ENCODE assay signal across 12 mouse cellular contexts in the genomic region with DNA sequence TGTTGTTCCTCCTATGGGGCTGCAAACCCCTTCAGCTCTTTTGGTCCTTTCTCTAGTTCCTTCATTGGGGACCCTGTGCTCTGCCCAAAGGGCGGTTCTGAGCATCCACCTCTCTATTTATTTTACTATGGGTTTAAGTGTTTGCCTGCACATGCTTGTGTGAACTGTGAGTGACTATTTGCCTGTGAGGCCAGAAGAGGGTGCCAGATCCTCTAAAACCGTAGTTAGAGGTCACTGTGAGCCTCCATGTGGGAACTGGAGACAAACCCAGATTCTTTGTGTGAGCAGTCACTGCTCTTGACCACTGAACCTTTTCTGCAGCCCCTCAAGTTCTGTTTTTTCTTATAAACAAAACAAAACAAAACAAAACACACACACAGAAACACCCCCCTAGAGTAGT. TPM values are rescaled to one million over a fixed set of nuclear protein-coding genes. Genes with fewer than 3 reads are reported as not detected.
DNase-seq lines count a peak whose midpoint lies in the region; ATAC-seq and TF ChIP-seq lines count a peak whose summit lies in the region.
"Had no signal": no experiment of that assay in that cellular context is flagged by ENCODE, and none has a peak within 500 bp of the region (broad histone marks: within the 10 kb centered on the region; RNA-seq: fewer than 3 reads in every experiment).

No protein-coding gene starts in this region.

- H3K9me3 ChIP-seq in kidney, postnatal 0 days (replicated peaks; ENCODE audit: low read length): no peaks in the 10 kb centered on the region
- no peaks in the 10 kb centered on the region for H3K9me3 ChIP-seq in kidney, embryonic 15.5 days (replicated peaks)
- no peaks in the 10 kb centered on the region for H3K9me3 ChIP-seq in ES-Bruce4 (replicated peaks; ENCODE audit: control insufficient read depth, insufficient read depth, low read length, poor library complexity, severe bottlenecking)
- H3K9me3 ChIP-seq: hindbrain, embryonic 15.5 days; liver, embryonic 15.5 days had no signal

- TF ChIP-seq EP300 in ES-Bruce4 (IDR thresholded peaks at IDR 0.05; ENCODE audit: insufficient read depth, low read depth, low read length): no peak

- H3K27me3 ChIP-seq in kidney, postnatal 0 days (ENCODE audit: insufficient read depth, low read length): no peaks in the 10 kb centered on the region
- H3K27me3 ChIP-seq in kidney, embryonic 15.5 days: no peaks in the 10 kb centered on the region
- H3K27me3 ChIP-seq in ES-Bruce4 (ENCODE audit: control insufficient read depth, insufficient read depth, low read length, poor library complexity, severe bottlenecking): no peaks in the 10 kb centered on the region
- H3K27me3 ChIP-seq: hindbrain, embryonic 15.5 days; liver, embryonic 15.5 days had no signal

- TF ChIP-seq CTCF in kidney, postnatal 0 days (IDR thresholded peaks at IDR 0.05; ENCODE audit: low read depth): peak; percentile 59
- TF ChIP-seq CTCF in ES-Bruce4 (IDR thresholded peaks at IDR 0.05; ENCODE audit: low read depth, low read length): peak; percentile 9

- H3K4me1 ChIP-seq in kidney, postnatal 0 days (replicated peaks; ENCODE audit: insufficient read depth, low read length): no peaks in the 10 kb centered on the region
- H3K4me1 ChIP-seq in kidney, embryonic 15.5 days: no peaks in the 10 kb centered on the region
- H3K4me1 ChIP-seq in ES-Bruce4 (ENCODE audit: control insufficient read depth, insufficient read depth, low read length): no peaks in the 10 kb centered on the region
- H3K4me1 ChIP-seq: hindbrain, embryonic 15.5 days; liver, embryonic 15.5 days had no signal

- H3K4me3 ChIP-seq in kidney, postnatal 0 days (replicated peaks; ENCODE audit: low read depth, low read length): no peak overlapping the region
- no peak overlapping the region for H3K4me3 ChIP-seq in kidney, embryonic 15.5 days (replicated peaks)
- no peak overlapping the region for H3K4me3 ChIP-seq in ES-Bruce4 (ENCODE audit: low read depth, low read length)
- H3K4me3 ChIP-seq: erythroblast, embryonic 14.5 days; hindbrain, embryonic 15.5 days; liver, embryonic 15.5 days had no signal

- TF ChIP-seq POLR2A in ES-Bruce4 (IDR thresholded peaks at IDR 0.05; ENCODE audit: insufficient read depth, low read length): no peak

- H3K4me2 ChIP-seq in kidney, postnatal 0 days (ENCODE audit: low read length): no peak overlapping the region
- H3K4me2 ChIP-seq in kidney, embryonic 15.5 days: no peak overlapping the region
- H3K4me2 ChIP-seq: hindbrain, embryonic 15.5 days; liver, embryonic 15.5 days; midbrain, embryonic 11.5 days had no signal

- ATAC-seq in kidney, postnatal 0 days (replicated peaks; ENCODE audit: low FRiP score, low read depth): no peak
- ATAC-seq in kidney, embryonic 15.5 days (replicated peaks; ENCODE audit: low FRiP score): no peak
- 0 out of 2 replicates have a peak, but pooled peaks have one; percentile 58 for ATAC-seq in common myeloid progenitor, adult 5-6 weeks (replicated peaks; ENCODE audit: low read depth, poor library complexity, severe bottlenecking)
- no peak for ATAC-seq in erythroblast, adult 5-6 weeks (replicated peaks; ENCODE audit: low FRiP score, poor library complexity, severe bottlenecking)

- 45% methylated on average over 2 of the region's 2 CpGs for WGBS in kidney, postnatal 0 days
- WGBS in kidney, embryonic 15.5 days: 61% methylated on average over 2 of the region's 2 CpGs

- H3K36me3 ChIP-seq in kidney, postnatal 0 days (ENCODE audit: insufficient read depth, low read length): no peaks in the 10 kb centered on the region
- no peaks in the 10 kb centered on the region for H3K36me3 ChIP-seq in kidney, embryonic 15.5 days
- H3K36me3 ChIP-seq in ES-Bruce4 (ENCODE audit: control insufficient read depth, insufficient read depth, low read length, poor library complexity, severe bottlenecking): no peaks in the 10 kb centered on the region
- H3K36me3 ChIP-seq: hindbrain, embryonic 15.5 days; liver, embryonic 15.5 days had no signal

- no peak overlapping the region for H3K9ac ChIP-seq in kidney, postnatal 0 days (ENCODE audit: low read depth, low read length)
- no peak overlapping the region for H3K9ac ChIP-seq in kidney, embryonic 15.5 days
- H3K9ac ChIP-seq in ES-Bruce4 (ENCODE audit: low read depth, poor library complexity, severe bottlenecking): no peak overlapping the region
- H3K9ac ChIP-seq: hindbrain, embryonic 15.5 days; liver, embryonic 15.5 days had no signal

- DNase-seq in kidney, postnatal 0 days (ENCODE audit: low spot score): peak; percentile 45
- DNase-seq in 416B (ENCODE audit: low read depth): peak; percentile 50
- no peak for DNase-seq in MN1 (ENCODE audit: low spot score)
- DNase-seq: gastrocnemius, postnatal 36 days had no signal

- H3K27ac ChIP-seq in kidney, postnatal 0 days: no peak overlapping the region
- no peak overlapping the region for H3K27ac ChIP-seq in kidney, embryonic 15.5 days
- H3K27ac ChIP-seq in ES-Bruce4 (ENCODE audit: insufficient read depth, low read length): no peak overlapping the region
- H3K27ac ChIP-seq: hindbrain, embryonic 15.5 days; liver, embryonic 15.5 days had no signal

RNA-seq across cellular contexts. Expression of gene Dkk2, which starts 14.1 kb away (rescaled TPM):
- polyA plus RNA-seq in kidney, postnatal 0 days (2015; fragmentation: Nextera tagmentation; extraction: Ambion mirVana): 7.7 and 8.3 TPM in 2 replicates
- polyA plus RNA-seq in kidney, embryonic 15.5 days (2015; fragmentation: Nextera tagmentation; extraction: Ambion mirVana): 12.0 and 14.4 TPM in 2 replicates
- polyA plus RNA-seq in ES-Bruce4 (2011; ENCODE audit: insufficient read depth, insufficient read length, low read depth, missing spikeins): 0.31 and 1.0 TPM in 2 replicates
- total RNA-seq in common myeloid progenitor, adult 5-6 weeks (2017): not detected in 2 replicates
- total RNA-seq in erythroblast, adult 5-6 weeks (2015; ENCODE audit: low replicate concordance): not detected in 2 replicates
- not detected in 2 replicates for total RNA-seq in erythroblast, adult 5-6 weeks (2017; ENCODE audit: low replicate concordance)
- polyA plus RNA-seq: erythroblast, embryonic 14.5 days had no signal
